Mouse (Mus musculus): ENCODE results near the gene Ccl9. TPM values are rescaled to one million over a fixed set of nuclear protein-coding genes. Genes with fewer than 3 reads are reported as not detected.

Ccl9 gene
- polyA plus RNA-seq, 1 experiment, result not detected

DNA sequence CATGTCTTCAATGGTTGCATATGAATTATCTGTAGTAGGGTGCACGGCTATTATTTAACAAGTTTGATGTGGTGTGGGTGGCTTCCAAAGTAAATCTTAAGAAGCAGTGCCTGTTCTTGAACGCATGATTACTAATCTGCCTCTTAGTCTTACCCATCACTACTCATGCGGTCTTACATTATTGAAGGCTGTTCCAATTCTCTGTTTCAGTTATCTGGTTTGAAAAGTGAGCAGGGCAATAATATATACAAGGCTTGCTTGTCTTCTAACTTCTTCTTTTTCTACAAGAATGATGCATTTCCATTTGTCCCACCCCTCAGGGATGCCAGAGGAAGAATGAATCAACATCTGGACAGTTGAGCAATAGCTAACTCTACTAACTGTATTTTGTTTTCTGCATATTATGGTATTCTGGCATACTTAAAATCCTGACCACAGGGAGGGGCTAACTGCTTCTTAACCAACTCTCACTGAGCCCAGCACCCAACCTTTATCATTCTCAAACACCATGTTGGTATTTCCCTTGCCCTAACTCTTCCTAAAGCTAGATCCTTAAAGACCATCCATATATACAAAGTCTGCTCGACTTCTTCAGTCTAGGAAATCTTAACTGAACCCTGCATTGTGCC, 1.4 kb downstream of the Ccl9 start:
- Histone ChIP-seq H3K9ac (ENCODE audit: low read depth, poor library complexity, severe bottlenecking) (no peak overlapping the region), H3K27ac (ENCODE audit: insufficient read depth, low read length) (no peak overlapping the region), H3K27me3 (ENCODE audit: control insufficient read depth, insufficient read depth, low read length, poor library complexity, severe bottlenecking) (no peaks in the 10 kb centered on the region), H3K9me3 (replicated peaks; ENCODE audit: control insufficient read depth, insufficient read depth, low read length, poor library complexity, severe bottlenecking) (no peaks in the 10 kb centered on the region), H3K4me1 (ENCODE audit: control insufficient read depth, insufficient read depth, low read length) (peaks cover 3% of the 10 kb centered on the region), H3K36me3 (ENCODE audit: control insufficient read depth, insufficient read depth, low read length, poor library complexity, severe bottlenecking) (no peaks in the 10 kb centered on the region), H3K4me3 (ENCODE audit: low read depth, low read length) (no peak overlapping the region)
- TF ChIP-seq CTCF (IDR thresholded peaks at IDR 0.05; ENCODE audit: low read depth, low read length) (no peak), POLR2A (IDR thresholded peaks at IDR 0.05; ENCODE audit: insufficient read depth, low read length) (no peak), EP300 (IDR thresholded peaks at IDR 0.05; ENCODE audit: insufficient read depth, low read depth, low read length) (no peak)

GRCm38 (mm10) chr11:83572834-83573233, 5.6 kb downstream of the Ccl9 start:
- no peak for TF ChIP-seq CTCF (IDR thresholded peaks at IDR 0.05; ENCODE audit: low read depth, low read length)
- no peak for TF ChIP-seq POLR2A (IDR thresholded peaks at IDR 0.05; ENCODE audit: insufficient read depth, low read length)
- TF ChIP-seq EP300 (IDR thresholded peaks at IDR 0.05; ENCODE audit: insufficient read depth, low read depth, low read length), result no peak
- H3K27ac ChIP-seq (ENCODE audit: insufficient read depth, low read length), result no peak overlapping the region
- H3K9ac ChIP-seq (ENCODE audit: low read depth, poor library complexity, severe bottlenecking), result no peak overlapping the region
- H3K36me3 ChIP-seq (ENCODE audit: control insufficient read depth, insufficient read depth, low read length, poor library complexity, severe bottlenecking), result no peaks in the 10 kb centered on the region
- H3K27me3 ChIP-seq (ENCODE audit: control insufficient read depth, insufficient read depth, low read length, poor library complexity, severe bottlenecking), result no peaks in the 10 kb centered on the region
- H3K9me3 ChIP-seq (replicated peaks; ENCODE audit: control insufficient read depth, insufficient read depth, low read length, poor library complexity, severe bottlenecking), result no peaks in the 10 kb centered on the region
- no peak overlapping the region for H3K4me3 ChIP-seq (ENCODE audit: low read depth, low read length)
- H3K4me1 ChIP-seq (ENCODE audit: control insufficient read depth, insufficient read depth, low read length), result no peaks in the 10 kb centered on the region

DNA sequence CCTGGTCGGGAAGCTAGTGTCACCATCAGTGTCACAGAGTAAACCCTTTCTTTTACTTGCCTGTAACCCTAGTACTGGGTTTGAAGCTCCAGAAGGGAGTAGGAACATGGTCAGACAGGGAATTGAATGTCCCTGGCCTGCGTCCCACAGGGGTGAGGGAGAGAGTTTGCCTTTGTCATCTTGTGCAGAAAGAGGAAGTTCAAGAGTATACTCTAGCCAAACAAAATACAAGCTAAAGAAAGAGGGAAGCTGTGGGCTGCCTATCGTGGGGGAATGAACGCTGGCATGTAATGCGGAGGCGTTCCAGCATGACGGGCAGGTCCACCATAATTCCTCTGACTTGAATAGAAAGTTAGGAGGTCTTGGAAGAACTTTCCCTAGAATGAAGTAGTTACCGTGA, 6.2 kb downstream of the Ccl9 start:
- no peaks in the 10 kb centered on the region for H3K27me3 ChIP-seq (ENCODE audit: control insufficient read depth, insufficient read depth, low read length, poor library complexity, severe bottlenecking)
- no peak overlapping the region for H3K27ac ChIP-seq (ENCODE audit: insufficient read depth, low read length)
- H3K4me1 ChIP-seq (ENCODE audit: control insufficient read depth, insufficient read depth, low read length), result no peaks in the 10 kb centered on the region
- no peak overlapping the region for H3K4me3 ChIP-seq (ENCODE audit: low read depth, low read length)
- H3K36me3 ChIP-seq (ENCODE audit: control insufficient read depth, insufficient read depth, low read length, poor library complexity, severe bottlenecking), result no peaks in the 10 kb centered on the region
- no peak for TF ChIP-seq CTCF (IDR thresholded peaks at IDR 0.05; ENCODE audit: low read depth, low read length)
- H3K9me3 ChIP-seq (replicated peaks; ENCODE audit: control insufficient read depth, insufficient read depth, low read length, poor library complexity, severe bottlenecking), result no peaks in the 10 kb centered on the region
- no peak overlapping the region for H3K9ac ChIP-seq (ENCODE audit: low read depth, poor library complexity, severe bottlenecking)

- H3K9ac ChIP-seq (ENCODE audit: low read depth, poor library complexity, severe bottlenecking), result no peak overlapping the region
- H3K4me1 ChIP-seq (ENCODE audit: control insufficient read depth, insufficient read depth, low read length), result no peaks in the 10 kb centered on the region
- TF ChIP-seq POLR2A (IDR thresholded peaks at IDR 0.05; ENCODE audit: insufficient read depth, low read length), result no peak
- no peak for TF ChIP-seq EP300 (IDR thresholded peaks at IDR 0.05; ENCODE audit: insufficient read depth, low read depth, low read length)
- TF ChIP-seq CTCF (IDR thresholded peaks at IDR 0.05; ENCODE audit: low read depth, low read length), result no peak
Measured at GRCm38 (mm10) chr11:83570189-83570588, 8.2 kb downstream of the Ccl9 start.

GRCm38 (mm10) chr11:83569249-83569648, 9.2 kb downstream of the Ccl9 start:
- Histone ChIP-seq H3K27me3 (ENCODE audit: control insufficient read depth, insufficient read depth, low read length, poor library complexity, severe bottlenecking) (no peaks in the 10 kb centered on the region), H3K4me1 (ENCODE audit: control insufficient read depth, insufficient read depth, low read length) (no peaks in the 10 kb centered on the region), H3K27ac (ENCODE audit: insufficient read depth, low read length) (no peak overlapping the region), H3K36me3 (ENCODE audit: control insufficient read depth, insufficient read depth, low read length, poor library complexity, severe bottlenecking) (no peaks in the 10 kb centered on the region), H3K4me3 (ENCODE audit: low read depth, low read length) (no peak overlapping the region), H3K9me3 (replicated peaks; ENCODE audit: control insufficient read depth, insufficient read depth, low read length, poor library complexity, severe bottlenecking) (no peaks in the 10 kb centered on the region), H3K9ac (ENCODE audit: low read depth, poor library complexity, severe bottlenecking) (no peak overlapping the region)
- TF ChIP-seq EP300 (IDR thresholded peaks at IDR 0.05; ENCODE audit: insufficient read depth, low read depth, low read length) (no peak), POLR2A (IDR thresholded peaks at IDR 0.05; ENCODE audit: insufficient read depth, low read length) (no peak), CTCF (IDR thresholded peaks at IDR 0.05; ENCODE audit: low read depth, low read length) (no peak)

More at GRCm38 (mm10) chr11:83570189-83570588, 8.2 kb downstream of the Ccl9 start:
- Histone ChIP-seq H3K27me3 (ENCODE audit: control insufficient read depth, insufficient read depth, low read length, poor library complexity, severe bottlenecking) (no peaks in the 10 kb centered on the region), H3K27ac (ENCODE audit: insufficient read depth, low read length) (no peak overlapping the region), H3K9me3 (replicated peaks; ENCODE audit: control insufficient read depth, insufficient read depth, low read length, poor library complexity, severe bottlenecking) (no peaks in the 10 kb centered on the region), H3K36me3 (ENCODE audit: control insufficient read depth, insufficient read depth, low read length, poor library complexity, severe bottlenecking) (no peaks in the 10 kb centered on the region), H3K4me3 (ENCODE audit: low read depth, low read length) (no peak overlapping the region)

- Histone ChIP-seq H3K9ac (ENCODE audit: low read depth, poor library complexity, severe bottlenecking) (no peak overlapping the region), H3K9me3 (replicated peaks; ENCODE audit: control insufficient read depth, insufficient read depth, low read length, poor library complexity, severe bottlenecking) (no peaks in the 10 kb centered on the region), H3K4me3 (ENCODE audit: low read depth, low read length) (no peak overlapping the region), H3K36me3 (ENCODE audit: control insufficient read depth, insufficient read depth, low read length, poor library complexity, severe bottlenecking) (no peaks in the 10 kb centered on the region), H3K4me1 (ENCODE audit: control insufficient read depth, insufficient read depth, low read length) (no peaks in the 10 kb centered on the region), H3K27ac (ENCODE audit: insufficient read depth, low read length) (no peak overlapping the region), H3K27me3 (ENCODE audit: control insufficient read depth, insufficient read depth, low read length, poor library complexity, severe bottlenecking) (no peaks in the 10 kb centered on the region)
- TF ChIP-seq CTCF (IDR thresholded peaks at IDR 0.05; ENCODE audit: low read depth, low read length) (no peak), EP300 (IDR thresholded peaks at IDR 0.05; ENCODE audit: insufficient read depth, low read depth, low read length) (no peak), POLR2A (IDR thresholded peaks at IDR 0.05; ENCODE audit: insufficient read depth, low read length) (no peak)
Measured at GRCm38 (mm10) chr11:83568786-83569185, 9.7 kb downstream of the Ccl9 start.

All from ES-Bruce4 (cell line).